Mouse (Mus musculus) bone marrow, adult 2 months (tissue): Measurements from ENCODE around the gene Cxcr6. TPM values are rescaled to one million over a fixed set of nuclear protein-coding genes. Genes with fewer than 3 reads are reported as not detected.

ENCODE experiments used
- H3K27ac ChIP-seq: fragments of 200-500 bp; 2 replicates; pipeline ENCODE4 v1.5.1; 2012; ENCODE audit warnings: low read depth, mild to moderate bottlenecking, control low read depth, inconsistent platforms, low read length; ENCODE audit not compliant: control insufficient read depth, poor library complexity, insufficient read depth
- H3K4me1 ChIP-seq: fragments of 200-500 bp; 2 replicates; pipeline ENCODE4 v1.6.1; 2011; ENCODE audit warnings: low read length; ENCODE audit not compliant: control insufficient read depth, insufficient read depth
- H3K4me3 ChIP-seq: fragments of 200-500 bp; replicated peaks from 2 replicates; pipeline ENCODE3; 2011; ENCODE audit warnings: mild to moderate bottlenecking, low read depth, low read length, control low read depth; ENCODE audit not compliant: control insufficient read depth
- CTCF ChIP-seq: fragments of 200-500 bp; IDR thresholded peaks from 2 replicates; pipeline ENCODE4 v1.5.1; 2011; ENCODE audit warnings: low read length, control low read depth; ENCODE audit not compliant: control insufficient read depth, insufficient read depth
- POLR2A ChIP-seq: fragments of 200-500 bp; IDR thresholded peaks from 2 replicates; pipeline ENCODE4 v1.6.1; 2011; ENCODE audit warnings: low read depth, mild to moderate bottlenecking, control low read depth, low read length, borderline replicate concordance; ENCODE audit not compliant: control insufficient read depth
- WGBS: fragments of 180-500 bp; shearing (Covaris S2); methylation state at CpG from one replicate; pipeline ENCODE4 v1.1.7; 2018; 5-methylcytosine and 5-hydroxymethylcytosine counted together
- polyA plus RNA-seq: library from polyadenylated mRNA; stranded (reverse); fragments of >200 nt; gene quantifications from 2 replicates; pipeline ENCODE4 v1.2.4, GENCODE M21; 2011; ENCODE audit warnings: low replicate concordance; ENCODE audit not compliant: missing spikeins, insufficient read depth, insufficient read length

Cxcr6 gene
- polyA plus RNA-seq, 1 experiment: not detected

GRCm38 (mm10) chr9:123851713-123852448, 45.6 kb downstream of the Cxcr6 start, which contains the start of gene Fyco1:
Gene Fyco1, minus strand, starts transcription at chr9:123851899.
- Histone ChIP-seq H3K4me3 (peak within 1 kb of the TSS; percentile 69), H3K4me1 (peaks cover 3% of the 10 kb centered on the region; the same call in 1 of the 2 replicates), H3K27ac (peak within 1 kb of the TSS; percentile 93)
- TF ChIP-seq CTCF: no peak
- peak; percentile 84; the same call in 1 of the 2 replicates for TF ChIP-seq POLR2A
- WGBS: under 1% methylated on average over 47 of the region's 47 CpGs

GRCm38 (mm10) chr9:123852449-123853390, 46.4 kb downstream of the Cxcr6 start:
- Histone ChIP-seq H3K4me3 (peak overlapping the region; percentile 36), H3K4me1 (peaks cover 3% of the 10 kb centered on the region; the same call in 1 of the 2 replicates), H3K27ac (no peak overlapping the region; the same call in 1 of the 2 replicates)
- no peak for TF ChIP-seq POLR2A
- no peak for TF ChIP-seq CTCF
- 33% methylated on average over 5 of the region's 5 CpGs for WGBS

GRCm38 (mm10) chr9:123856836-123857235, 50.6 kb downstream of the Cxcr6 start:
- no peak overlapping the region for H3K4me3 ChIP-seq
- H3K4me1 ChIP-seq: peaks cover 2% of the 10 kb centered on the region; the same call in 1 of the 2 replicates
- TF ChIP-seq POLR2A (no peak), CTCF (no peak)
- WGBS: 31% methylated on average over 2 of the region's 2 CpGs
- no peak overlapping the region for H3K27ac ChIP-seq

Other genes with a start within 250 kb of the Cxcr6 start
- gene Slc6a20b, start 173.9 kb upstream of the Cxcr6 start, polyA plus RNA-seq: 3.1 and 7.7 TPM in 2 replicates
- 0.25 and 0.97 TPM in 2 replicates for gene Ccr9, start 128.0 kb upstream of the Cxcr6 start, polyA plus RNA-seq
- gene Slc6a20a, start 127.6 kb upstream of the Cxcr6 start, polyA plus RNA-seq: 20.2 and 22.0 TPM in 2 replicates
- 5.9 and 10.7 TPM in 2 replicates for gene Lztfl1, start 88.8 kb upstream of the Cxcr6 start, polyA plus RNA-seq
- 5.2 and 12.2 TPM in 2 replicates for gene Fyco1, start 45.4 kb downstream of the Cxcr6 start, polyA plus RNA-seq
- not detected in 2 replicates for gene Xcr1, start 55.6 kb downstream of the Cxcr6 start, polyA plus RNA-seq
- gene Ccr1, start 162.2 kb downstream of the Cxcr6 start, polyA plus RNA-seq: 4.8 and 12.0 TPM in 2 replicates
- gene Ccr1l1, start 171.9 kb downstream of the Cxcr6 start, polyA plus RNA-seq: not detected in 2 replicates
- 4.4 and 10.1 TPM in 2 replicates for gene Ccr3, start 215.5 kb downstream of the Cxcr6 start, polyA plus RNA-seq